Mouse (Mus musculus): Measurements from ENCODE around the gene Pgghg. TPM values are rescaled to one million over a fixed set of nuclear protein-coding genes. Genes with fewer than 3 reads are reported as not detected.

Gene Pgghg
- polyA plus RNA-seq (2015; fragmentation: Nextera tagmentation; extraction: Ambion mirVana): 6.3 and 10.2 TPM in 2 replicates

DNA sequence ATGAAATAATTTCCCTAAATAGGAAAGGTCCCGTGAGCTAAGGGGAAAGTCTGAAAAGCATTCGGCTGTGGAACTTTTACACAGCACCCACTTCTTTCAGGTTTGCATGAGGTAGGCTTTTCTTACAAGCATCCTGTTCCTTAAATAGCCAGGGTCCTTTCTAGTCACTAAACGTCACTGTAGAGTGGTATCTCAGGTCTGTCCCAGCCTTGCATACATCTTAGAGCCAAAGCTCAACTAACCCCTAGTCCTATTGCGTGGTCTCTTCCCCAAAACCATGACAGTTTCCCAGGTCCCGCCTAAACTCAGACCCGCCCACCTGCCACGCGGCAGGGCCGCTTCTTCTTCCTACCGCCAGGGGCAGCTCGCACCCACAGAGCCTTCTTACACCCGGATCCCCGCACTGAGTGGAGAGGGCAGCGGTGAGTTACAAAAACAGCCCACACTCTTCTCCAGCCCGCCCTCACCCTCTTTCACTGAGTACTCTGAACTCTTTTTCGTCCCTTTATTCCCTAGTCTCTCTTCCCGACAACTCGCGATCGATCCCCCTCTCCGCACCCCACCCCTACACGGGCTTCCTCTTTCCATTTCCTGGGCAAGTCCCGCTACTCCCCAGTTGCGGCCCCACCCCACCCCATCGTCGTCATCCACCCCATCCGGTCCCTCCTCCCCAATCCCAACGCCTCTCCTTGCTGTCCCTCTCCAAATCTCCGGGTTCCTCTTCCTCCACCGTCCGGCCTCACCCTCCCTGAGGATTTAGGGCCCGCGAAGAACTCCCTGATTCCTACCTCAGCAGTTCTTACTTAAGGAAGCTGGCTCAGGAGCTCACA is at the start of gene Pgghg:
TSS of gene Pgghg (plus strand) at position 170 of the 830 bp plus-strand sequence.
- Histone ChIP-seq H3K4me1 (peaks cover 27% of the 10 kb centered on the region), H3K27me3 (replicated peaks) (no peaks in the 10 kb centered on the region), H3K9me3 (replicated peaks) (no peaks in the 10 kb centered on the region), H3K36me3 (no peaks in the 10 kb centered on the region), H3K4me2 (peak within 1 kb of the TSS; percentile 58), H3K27ac (replicated peaks) (peak within 1 kb of the TSS; percentile 77), H3K4me3 (replicated peaks) (peak within 1 kb of the TSS; percentile 42), H3K9ac (replicated peaks) (peak within 1 kb of the TSS; percentile 40)
- peak; percentile 70 for ATAC-seq (ENCODE audit: low FRiP score)
- 3% methylated on average over 33 of the region's 33 CpGs for WGBS

DNA sequence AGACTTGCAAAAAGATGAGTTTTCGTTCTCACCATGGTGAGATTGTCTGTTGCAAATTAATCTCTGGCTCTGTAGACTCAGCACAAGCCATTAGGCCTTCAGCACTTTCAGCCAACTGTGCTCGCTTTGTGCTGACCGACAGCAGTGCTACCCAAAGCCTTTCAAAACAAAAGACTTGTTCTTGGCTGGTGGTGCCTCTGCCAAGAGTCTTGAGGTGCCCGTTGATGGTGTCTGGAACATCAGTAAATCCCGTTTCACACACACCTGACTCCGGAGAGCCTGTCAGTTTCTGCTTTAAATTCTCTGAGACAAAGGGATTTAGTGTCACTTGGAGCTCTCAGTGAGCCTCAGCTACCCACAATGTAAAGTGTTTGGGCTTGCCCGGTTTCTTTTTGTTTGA is 47.2 kb upstream of the Pgghg start:
- no peak for ATAC-seq (ENCODE audit: low FRiP score)

DNA sequence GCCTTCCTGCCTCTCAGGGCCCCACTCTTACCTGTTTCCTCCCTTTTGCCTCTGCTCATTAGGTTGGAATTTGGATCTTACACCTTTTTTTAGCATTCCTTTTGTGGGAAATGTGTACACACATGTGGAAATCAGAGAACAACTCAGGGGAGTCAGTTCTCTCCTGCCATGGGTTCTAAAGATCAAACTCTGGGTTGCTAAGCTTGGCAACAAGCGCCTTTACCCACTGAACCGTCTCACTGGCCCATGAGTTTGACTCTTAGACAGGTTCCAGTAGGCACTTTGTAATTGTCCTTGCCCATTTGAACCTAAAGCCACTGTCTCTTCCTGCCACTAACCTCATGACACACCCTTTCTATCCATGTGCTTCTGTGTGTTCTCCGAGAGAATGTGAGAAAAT is 46.6 kb upstream of the Pgghg start:
- Histone ChIP-seq H3K9me3 (replicated peaks) (no peaks in the 10 kb centered on the region), H3K27me3 (replicated peaks) (no peaks in the 10 kb centered on the region), H3K4me1 (no peaks in the 10 kb centered on the region), H3K4me3 (replicated peaks) (no peak overlapping the region), H3K4me2 (no peak overlapping the region), H3K27ac (replicated peaks) (no peak overlapping the region), H3K9ac (replicated peaks) (no peak overlapping the region), H3K36me3 (peaks cover 77% of the 10 kb centered on the region)
- no peak for ATAC-seq (ENCODE audit: low FRiP score)
- WGBS: 92% methylated on average over 3 of the region's 3 CpGs

More for the DNA sequence above, 47.2 kb upstream of the Pgghg start:
- no peaks in the 10 kb centered on the region for H3K9me3 ChIP-seq (replicated peaks)
- no peak overlapping the region for H3K4me3 ChIP-seq (replicated peaks)
- H3K27me3 ChIP-seq (replicated peaks): no peaks in the 10 kb centered on the region
- no peak overlapping the region for H3K9ac ChIP-seq (replicated peaks)
- H3K4me1 ChIP-seq: no peaks in the 10 kb centered on the region
- 93% methylated on average over 7 of the region's 7 CpGs for WGBS
- H3K4me2 ChIP-seq: no peak overlapping the region
- peaks cover 78% of the 10 kb centered on the region for H3K36me3 ChIP-seq
- no peak overlapping the region for H3K27ac ChIP-seq (replicated peaks)

DNA sequence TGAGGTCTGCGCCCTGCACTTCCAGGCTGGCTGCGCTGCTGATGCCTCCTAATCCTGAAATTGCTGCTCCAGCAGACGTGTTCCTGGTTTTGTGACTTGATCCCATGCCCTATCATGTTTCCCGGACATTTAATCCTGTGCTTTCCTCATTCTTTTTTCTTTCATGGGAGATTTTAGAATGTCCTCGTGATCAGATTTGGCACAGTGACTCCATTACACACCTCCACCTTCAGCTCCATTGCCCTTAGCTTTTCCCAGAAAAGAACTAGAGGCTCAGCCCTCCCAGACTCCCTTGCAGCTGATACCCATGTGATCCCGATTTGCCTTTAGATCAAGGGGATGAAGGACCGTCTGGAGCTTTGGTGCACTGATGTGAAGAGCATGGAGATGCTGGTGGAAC is 43.3 kb upstream of the Pgghg start:
- Histone ChIP-seq H3K4me3 (replicated peaks) (no peak overlapping the region), H3K27me3 (replicated peaks) (no peaks in the 10 kb centered on the region), H3K36me3 (peaks cover 58% of the 10 kb centered on the region), H3K4me1 (0 out of 2 replicates have a peak, but pooled peaks cover under 1% of the 10 kb centered on the region), H3K4me2 (no peak overlapping the region), H3K27ac (replicated peaks) (no peak overlapping the region), H3K9ac (replicated peaks) (no peak overlapping the region), H3K9me3 (replicated peaks) (no peaks in the 10 kb centered on the region)
- 93% methylated on average over 7 of the region's 7 CpGs for WGBS
- no peak for ATAC-seq (ENCODE audit: low FRiP score)

DNA sequence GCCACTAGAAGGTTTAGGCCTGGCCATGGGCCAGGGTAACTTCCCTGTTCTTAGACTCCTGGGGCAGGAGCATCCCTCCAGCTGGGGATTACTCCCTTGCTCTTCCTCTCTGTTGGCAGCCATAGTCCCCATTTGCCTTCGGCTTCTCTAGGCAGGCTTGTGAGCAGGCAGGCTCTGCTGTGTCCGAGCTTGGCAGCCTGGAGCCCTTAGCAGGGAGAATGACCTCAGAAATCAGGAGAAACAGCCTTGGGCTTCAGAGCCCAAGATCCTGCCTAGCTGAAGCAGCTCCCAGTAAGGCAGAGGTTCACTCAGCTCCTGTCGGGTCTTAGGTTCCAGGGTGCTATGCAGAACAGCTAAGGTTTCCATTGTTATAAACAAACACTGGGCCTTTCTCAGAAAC is 42.1 kb upstream of the Pgghg start:
- Histone ChIP-seq H3K27me3 (replicated peaks) (no peaks in the 10 kb centered on the region), H3K4me3 (replicated peaks) (no peak overlapping the region), H3K4me2 (no peak overlapping the region), H3K9ac (replicated peaks) (no peak overlapping the region), H3K9me3 (replicated peaks) (no peaks in the 10 kb centered on the region), H3K27ac (replicated peaks) (no peak overlapping the region; the same call in 1 of the 2 replicates), H3K36me3 (peaks cover 48% of the 10 kb centered on the region), H3K4me1 (peaks cover 7% of the 10 kb centered on the region; the same call in 1 of the 2 replicates)
- no peak for ATAC-seq (ENCODE audit: low FRiP score)
- WGBS: 79% methylated on average over 3 of the region's 3 CpGs

DNA sequence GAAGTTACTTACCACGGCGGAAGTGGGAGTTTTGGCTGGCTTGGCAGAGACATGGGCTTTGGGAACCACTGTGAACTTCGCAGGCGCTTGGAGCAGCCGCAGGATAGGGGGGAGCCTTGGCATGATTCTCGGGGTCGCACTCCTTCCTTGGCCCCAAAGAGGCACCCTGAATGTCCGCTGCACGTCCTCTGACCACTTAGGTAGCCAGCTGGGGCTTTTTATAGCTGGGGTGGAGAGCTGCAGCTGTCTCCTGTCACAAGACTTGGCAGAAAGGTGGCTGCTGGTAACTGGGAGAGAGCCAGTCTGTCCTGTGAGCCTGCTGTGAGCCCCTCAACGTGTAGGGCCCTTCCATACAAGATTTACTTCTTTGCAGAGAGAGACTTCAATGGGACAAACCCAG is 41.0 kb upstream of the Pgghg start, which contains the start of gene Cox8b:
TSS of gene Cox8b (minus strand) at position 227 of the 400 bp plus-strand sequence.
- no peak for ATAC-seq (ENCODE audit: low FRiP score)
- Histone ChIP-seq H3K4me3 (replicated peaks) (no peak within 1 kb of the TSS), H3K36me3 (peaks cover 39% of the 10 kb centered on the region), H3K9me3 (replicated peaks) (no peaks in the 10 kb centered on the region), H3K27ac (replicated peaks) (no peak within 1 kb of the TSS), H3K27me3 (replicated peaks) (no peaks in the 10 kb centered on the region), H3K9ac (replicated peaks) (no peak within 1 kb of the TSS), H3K4me1 (peaks cover 7% of the 10 kb centered on the region; the same call in 1 of the 2 replicates), H3K4me2 (no peak within 1 kb of the TSS)
- 81% methylated on average over 10 of the region's 10 CpGs for WGBS

DNA sequence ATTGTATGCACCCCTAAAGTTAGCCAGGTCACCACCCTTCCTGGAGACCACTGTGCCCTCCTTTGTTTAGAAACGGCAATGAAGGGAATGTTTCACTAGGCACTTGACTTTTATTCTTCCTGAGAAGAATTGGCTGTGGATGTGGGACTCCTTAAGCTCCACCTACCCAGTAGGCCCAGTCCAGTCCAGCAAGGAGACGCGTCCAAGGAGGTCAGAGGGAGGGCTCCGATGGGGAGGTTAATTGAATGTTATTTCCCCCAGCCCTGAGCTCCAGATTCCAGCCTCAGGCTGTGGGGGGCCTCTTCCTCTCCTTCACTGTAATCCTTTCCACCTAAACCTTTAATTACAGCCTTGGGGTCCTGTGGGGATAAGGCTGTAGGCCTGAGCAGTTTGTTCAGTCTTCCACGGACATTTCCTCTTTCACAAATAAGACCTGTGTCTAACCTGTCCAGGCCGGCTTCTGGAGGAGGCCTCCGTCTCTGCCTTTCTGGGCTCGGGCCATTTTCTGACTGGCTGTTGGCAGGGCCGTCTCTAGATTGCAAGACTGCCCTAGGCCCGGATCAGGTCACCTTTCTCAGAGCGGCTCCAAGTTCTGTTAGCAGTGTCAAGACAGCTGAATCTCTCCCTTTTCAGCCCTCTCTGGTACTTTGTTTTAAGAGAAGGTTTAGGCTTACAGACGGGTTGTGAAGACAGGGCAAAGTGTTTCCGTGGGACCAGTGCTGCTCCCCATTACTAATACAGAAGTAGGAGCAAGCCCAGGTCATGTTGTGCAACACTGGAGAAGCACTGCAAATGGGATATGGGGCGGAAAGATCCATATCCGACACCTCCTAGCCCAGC is 38.9 kb upstream of the Pgghg start:
- H3K27ac ChIP-seq (replicated peaks): no peak overlapping the region
- ATAC-seq (ENCODE audit: low FRiP score): no peak
- H3K9ac ChIP-seq (replicated peaks): no peak overlapping the region
- no peak overlapping the region for H3K4me3 ChIP-seq (replicated peaks)
- WGBS: 80% methylated on average over 15 of the region's 15 CpGs
- peaks cover 23% of the 10 kb centered on the region for H3K36me3 ChIP-seq
- no peaks in the 10 kb centered on the region for H3K9me3 ChIP-seq (replicated peaks)
- H3K4me2 ChIP-seq: no peak overlapping the region
- no peaks in the 10 kb centered on the region for H3K27me3 ChIP-seq (replicated peaks)
- peaks cover 7% of the 10 kb centered on the region; the same call in 1 of the 2 replicates for H3K4me1 ChIP-seq

DNA sequence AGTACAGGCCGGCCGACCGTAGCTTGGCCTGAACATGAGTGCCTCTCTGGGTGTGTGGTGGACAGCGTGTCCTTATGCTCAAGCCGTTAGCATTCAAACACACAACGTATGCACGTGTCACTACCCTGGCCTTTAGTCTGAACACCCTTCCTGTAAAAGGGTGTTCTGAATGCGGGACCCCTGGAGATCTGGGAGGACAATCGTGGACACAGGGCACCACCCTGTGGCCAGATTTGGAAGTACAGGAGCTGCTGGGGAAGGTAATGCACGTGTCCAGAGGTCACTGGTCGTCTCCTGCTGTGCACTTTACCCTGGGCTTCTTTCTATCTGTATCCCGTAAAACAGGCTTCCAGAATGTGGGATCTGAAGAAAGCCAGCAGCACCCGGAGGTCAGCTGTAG is 38.0 kb upstream of the Pgghg start:
- no peaks in the 10 kb centered on the region for H3K27me3 ChIP-seq (replicated peaks)
- no peak overlapping the region for H3K4me3 ChIP-seq (replicated peaks)
- peaks cover 7% of the 10 kb centered on the region; the same call in 1 of the 2 replicates for H3K4me1 ChIP-seq
- no peak overlapping the region for H3K4me2 ChIP-seq
- ATAC-seq (ENCODE audit: low FRiP score): peak; percentile 63
- no peak overlapping the region for H3K27ac ChIP-seq (replicated peaks)
- no peak overlapping the region for H3K9ac ChIP-seq (replicated peaks)
- WGBS: 24% methylated on average over 13 of the region's 13 CpGs
- H3K9me3 ChIP-seq (replicated peaks): no peaks in the 10 kb centered on the region
- H3K36me3 ChIP-seq: peaks cover 14% of the 10 kb centered on the region

DNA sequence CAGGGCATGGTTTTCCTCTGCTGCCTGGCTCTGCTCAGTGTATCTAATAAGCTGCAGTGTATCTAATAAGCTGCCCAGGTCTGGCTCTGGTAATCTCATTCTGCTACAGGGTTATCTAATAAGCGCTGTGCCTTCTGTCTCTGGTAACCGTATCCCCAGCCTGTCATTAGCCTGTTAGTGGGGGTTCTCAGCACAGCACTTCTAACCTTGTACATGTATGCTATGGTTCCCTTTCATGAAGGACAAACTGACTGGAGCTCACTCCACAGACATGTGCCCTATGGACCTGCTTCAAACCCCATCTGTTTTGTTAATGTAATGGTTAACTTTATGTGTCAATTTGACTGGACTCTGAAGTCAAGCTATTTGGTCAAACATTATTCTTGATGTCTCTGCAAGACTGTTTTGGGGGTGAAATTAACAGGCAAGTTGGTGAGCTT is 35.5 kb upstream of the Pgghg start:
- no peaks in the 10 kb centered on the region for H3K36me3 ChIP-seq
- H3K27ac ChIP-seq (replicated peaks): no peak overlapping the region
- H3K4me2 ChIP-seq: no peak overlapping the region
- no peak overlapping the region for H3K9ac ChIP-seq (replicated peaks)
- peaks cover 12% of the 10 kb centered on the region for H3K4me1 ChIP-seq
- H3K27me3 ChIP-seq (replicated peaks): no peaks in the 10 kb centered on the region
- no peak for ATAC-seq (ENCODE audit: low FRiP score)
- WGBS: 91% methylated on average over 2 of the region's 2 CpGs
- no peaks in the 10 kb centered on the region for H3K9me3 ChIP-seq (replicated peaks)
- no peak overlapping the region for H3K4me3 ChIP-seq (replicated peaks)

DNA sequence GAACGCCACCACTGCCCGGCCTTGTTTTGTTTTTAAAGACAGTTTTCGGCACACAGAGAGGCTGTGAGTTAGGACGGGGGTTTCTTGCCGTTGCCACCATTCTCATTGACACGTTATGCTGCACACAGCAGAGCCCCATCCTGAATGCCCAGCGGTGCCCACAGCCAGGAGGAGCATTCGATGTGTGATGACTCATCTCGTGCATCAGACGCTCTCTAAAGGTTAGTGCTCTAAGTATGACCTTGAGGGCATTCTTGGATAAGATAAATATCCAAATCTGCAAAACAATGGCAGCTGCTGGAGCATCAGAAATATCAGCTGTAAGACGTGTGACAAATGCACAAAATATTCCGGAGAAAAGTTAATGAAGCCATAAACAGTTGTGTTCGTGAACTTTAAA is 34.1 kb upstream of the Pgghg start:
- no peak overlapping the region for H3K4me2 ChIP-seq
- H3K36me3 ChIP-seq: no peaks in the 10 kb centered on the region
- no peak overlapping the region for H3K9ac ChIP-seq (replicated peaks)
- ATAC-seq (ENCODE audit: low FRiP score): no peak
- H3K9me3 ChIP-seq (replicated peaks): no peaks in the 10 kb centered on the region
- no peaks in the 10 kb centered on the region for H3K27me3 ChIP-seq (replicated peaks)
- 84% methylated on average over 13 of the region's 13 CpGs for WGBS
- peaks cover 12% of the 10 kb centered on the region for H3K4me1 ChIP-seq
- H3K27ac ChIP-seq (replicated peaks): no peak overlapping the region
- no peak overlapping the region for H3K4me3 ChIP-seq (replicated peaks)

DNA sequence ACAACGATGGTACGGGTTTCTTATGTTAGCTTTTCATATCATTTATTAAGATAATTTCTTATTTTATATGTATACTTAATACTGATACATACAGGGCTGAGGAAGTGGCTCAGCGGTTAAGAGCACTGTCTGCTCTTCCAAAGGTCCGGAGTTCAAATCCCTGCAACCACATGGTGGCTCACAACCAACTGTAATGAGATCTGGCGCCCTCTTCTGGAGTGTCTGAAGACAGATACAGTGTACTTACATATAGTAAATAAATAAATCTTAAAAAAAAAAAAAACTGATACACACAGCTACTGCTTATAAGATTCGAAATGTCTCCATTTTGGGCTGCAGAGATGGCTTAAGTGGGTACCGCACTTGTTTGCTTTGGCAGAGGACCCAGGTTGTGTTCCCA is 33.5 kb upstream of the Pgghg start:
- Histone ChIP-seq H3K36me3 (no peaks in the 10 kb centered on the region), H3K9ac (replicated peaks) (no peak overlapping the region), H3K27ac (replicated peaks) (no peak overlapping the region), H3K4me1 (peaks cover 12% of the 10 kb centered on the region), H3K4me3 (replicated peaks) (no peak overlapping the region), H3K4me2 (no peak overlapping the region), H3K9me3 (replicated peaks) (no peaks in the 10 kb centered on the region), H3K27me3 (replicated peaks) (no peaks in the 10 kb centered on the region)
- 86% methylated on average over 7 of the region's 7 CpGs for WGBS
- no peak for ATAC-seq (ENCODE audit: low FRiP score)

Data from neural tube, embryonic 15.5 days (tissue).